In the genomic region with DNA sequence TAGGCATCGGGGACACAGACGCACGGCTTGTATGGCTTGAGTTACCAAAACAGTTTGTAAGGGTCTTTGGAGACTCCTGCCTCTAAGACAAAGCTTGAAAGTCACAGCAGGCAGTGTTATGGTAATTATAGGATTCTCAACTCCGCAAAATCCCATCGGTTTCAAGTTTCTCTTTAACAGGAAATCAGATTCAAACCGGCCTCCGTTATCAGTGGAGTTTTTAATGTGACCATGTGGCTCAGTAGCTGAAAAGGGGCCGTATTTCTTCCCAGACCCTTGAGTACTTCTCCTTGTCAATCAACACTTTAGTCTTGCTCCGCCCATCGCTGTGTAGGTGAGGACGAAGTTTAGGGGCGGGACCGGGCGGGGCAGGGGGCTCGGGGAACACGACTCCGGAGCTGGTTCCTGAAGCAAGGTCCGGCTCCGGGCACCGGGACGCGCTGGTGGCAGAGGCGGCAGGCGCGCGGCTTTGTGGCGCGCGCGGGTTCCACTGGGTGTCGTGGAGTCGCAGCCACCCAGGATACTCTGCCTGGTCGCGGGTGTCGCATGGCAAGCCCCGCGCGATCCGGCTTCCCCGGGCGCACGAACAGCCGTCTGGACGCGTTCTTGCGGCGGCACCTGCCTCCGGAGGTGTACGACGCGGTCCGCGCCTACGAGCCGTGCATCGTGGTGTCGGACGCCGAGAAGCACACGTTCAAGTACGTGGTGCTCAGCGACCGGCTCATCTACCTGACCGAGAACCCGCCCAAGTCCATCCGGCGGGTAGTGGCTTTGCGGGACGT, we compare ENCODE assay signal across 8 mouse cellular contexts. TPM values are rescaled to one million over a fixed set of nuclear protein-coding genes. Genes with fewer than 3 reads are reported as not detected.
DNase-seq lines count a peak whose midpoint lies in the region; ATAC-seq lines count a peak whose summit lies in the region.

A gene (plus strand): TSS at position 317 of the 782 bp plus-strand sequence.

- WGBS in heart, embryonic 11.5 days (ENCODE audit: insufficient replicate concordance) = under 1% methylated on average over 69 of the region's 69 CpGs
- under 1% methylated on average over 69 of the region's 69 CpGs for WGBS in embryonic facial prominence, embryonic 15.5 days
- under 1% methylated on average over 69 of the region's 69 CpGs for WGBS in intestine, embryonic 14.5 days
- WGBS in lung, embryonic 16.5 days = under 1% methylated on average over 69 of the region's 69 CpGs

- peak within 1 kb of the TSS; percentile 58 for H3K4me3 ChIP-seq in heart, embryonic 11.5 days (ENCODE audit: low read depth, low read length)
- H3K4me3 ChIP-seq in embryonic facial prominence, embryonic 15.5 days (replicated peaks) = peak within 1 kb of the TSS; percentile 54
- peak within 1 kb of the TSS; percentile 53 for H3K4me3 ChIP-seq in intestine, embryonic 14.5 days (ENCODE audit: low read depth, low read length)
- H3K4me3 ChIP-seq in lung, embryonic 16.5 days (ENCODE audit: low read length) = peak within 1 kb of the TSS; percentile 62

- H3K27ac ChIP-seq in heart, embryonic 11.5 days (ENCODE audit: low read depth, low read length) = no peak within 1 kb of the TSS
- no peak within 1 kb of the TSS for H3K27ac ChIP-seq in embryonic facial prominence, embryonic 15.5 days (replicated peaks)
- H3K27ac ChIP-seq in intestine, embryonic 14.5 days (ENCODE audit: low read depth) = no peak within 1 kb of the TSS
- H3K27ac ChIP-seq in lung, embryonic 16.5 days (ENCODE audit: low read length) = no peak within 1 kb of the TSS

- 0 out of 2 replicates have a peak, but pooled peaks cover 2% of the 10 kb centered on the region for H3K4me1 ChIP-seq in heart, embryonic 11.5 days (ENCODE audit: control insufficient read depth, insufficient read depth, low read length)
- H3K4me1 ChIP-seq in embryonic facial prominence, embryonic 15.5 days = peaks cover 20% of the 10 kb centered on the region
- no peaks in the 10 kb centered on the region; the same call in 1 of the 2 replicates for H3K4me1 ChIP-seq in intestine, embryonic 14.5 days (replicated peaks; ENCODE audit: control insufficient read depth, insufficient read depth, low read length)
- peaks cover 11% of the 10 kb centered on the region; the same call in 1 of the 2 replicates for H3K4me1 ChIP-seq in lung, embryonic 16.5 days (replicated peaks; ENCODE audit: control insufficient read depth, insufficient read depth, low read length)

- no peaks in the 10 kb centered on the region for H3K9me3 ChIP-seq in heart, embryonic 11.5 days (replicated peaks; ENCODE audit: control insufficient read depth, low read length)
- no peaks in the 10 kb centered on the region for H3K9me3 ChIP-seq in embryonic facial prominence, embryonic 15.5 days (replicated peaks)
- H3K9me3 ChIP-seq in intestine, embryonic 14.5 days (ENCODE audit: control insufficient read depth, low read length) = no peaks in the 10 kb centered on the region
- no peaks in the 10 kb centered on the region for H3K9me3 ChIP-seq in lung, embryonic 16.5 days (ENCODE audit: control insufficient read depth, low read length)

- peak within 1 kb of the TSS; percentile 97 for H3K4me2 ChIP-seq in heart, embryonic 11.5 days
- peak within 1 kb of the TSS; percentile 100 for H3K4me2 ChIP-seq in embryonic facial prominence, embryonic 15.5 days (replicated peaks)
- H3K4me2 ChIP-seq in intestine, embryonic 14.5 days (ENCODE audit: low read length) = peak within 1 kb of the TSS; percentile 98
- peak within 1 kb of the TSS; percentile 98 for H3K4me2 ChIP-seq in lung, embryonic 16.5 days (ENCODE audit: low read depth, low read length)

- ATAC-seq in heart, embryonic 11.5 days (replicated peaks; ENCODE audit: insufficient number of reproducible peaks, low FRiP score, low TSS enrichment) = peak; percentile 22; the same call in 1 of the 2 replicates
- peak; percentile 55 for ATAC-seq in embryonic facial prominence, embryonic 15.5 days (ENCODE audit: insufficient number of reproducible peaks, low FRiP score, low TSS enrichment, low read depth)
- ATAC-seq in intestine, embryonic 14.5 days (replicated peaks; ENCODE audit: low FRiP score, low TSS enrichment, low read depth) = peak; percentile 73
- ATAC-seq in lung, embryonic 16.5 days (ENCODE audit: low read depth) = peak; percentile 71

- H3K9ac ChIP-seq in heart, embryonic 11.5 days (ENCODE audit: low read depth, low read length) = peak within 1 kb of the TSS; percentile 52; the same call in 1 of the 2 replicates
- peak within 1 kb of the TSS; percentile 35; the same call in 1 of the 2 replicates for H3K9ac ChIP-seq in embryonic facial prominence, embryonic 15.5 days
- H3K9ac ChIP-seq in intestine, embryonic 14.5 days (ENCODE audit: low read length) = peak within 1 kb of the TSS; percentile 35
- peak within 1 kb of the TSS; percentile 63 for H3K9ac ChIP-seq in lung, embryonic 16.5 days (ENCODE audit: low read length)

- DNase-seq in heart, adult 9 months (ENCODE audit: low spot score in 2 of 2) = no peak
- DNase-seq in T-cell, adult 2 months (ENCODE audit: low spot score) = peak; percentile 30
- DNase-seq in intestine, embryonic 14.5 days (ENCODE audit: low spot score) = peak; percentile 73
- peak; percentile 53 for DNase-seq in retina, postnatal 1 day
- no peak for DNase-seq in frontal cortex, postnatal 14 days (ENCODE audit: low spot score in 2 of 2)

- peaks cover 22% of the 10 kb centered on the region; the same call in 1 of the 2 replicates for H3K27me3 ChIP-seq in heart, embryonic 11.5 days (ENCODE audit: control insufficient read depth, insufficient read depth, low read length)
- H3K27me3 ChIP-seq in embryonic facial prominence, embryonic 15.5 days = peaks cover 28% of the 10 kb centered on the region
- peaks cover 35% of the 10 kb centered on the region for H3K27me3 ChIP-seq in intestine, embryonic 14.5 days (replicated peaks; ENCODE audit: control insufficient read depth, insufficient read depth, low read length)
- H3K27me3 ChIP-seq in lung, embryonic 16.5 days (ENCODE audit: control insufficient read depth, insufficient read depth, low read depth, low read length) = peaks cover 27% of the 10 kb centered on the region

- H3K36me3 ChIP-seq in heart, embryonic 11.5 days (ENCODE audit: control insufficient read depth, insufficient read depth, low read length) = no peaks in the 10 kb centered on the region
- no peaks in the 10 kb centered on the region for H3K36me3 ChIP-seq in embryonic facial prominence, embryonic 15.5 days
- no peaks in the 10 kb centered on the region for H3K36me3 ChIP-seq in intestine, embryonic 14.5 days (ENCODE audit: control insufficient read depth, insufficient read depth, low read length)
- no peaks in the 10 kb centered on the region for H3K36me3 ChIP-seq in lung, embryonic 16.5 days (ENCODE audit: control insufficient read depth, insufficient read depth, low read length)

RNA-seq across cellular contexts. Expression of the gene that starts here (rescaled TPM):
- polyA plus RNA-seq in heart, embryonic 11.5 days (2014; fragmentation: Nextera tagmentation; extraction: Ambion mirVana) = not detected in 2 replicates
- 2.5 and 2.6 TPM in 2 replicates for polyA plus RNA-seq in embryonic facial prominence, embryonic 15.5 days (2015; fragmentation: Nextera tagmentation; extraction: Ambion mirVana)
- polyA plus RNA-seq in intestine, embryonic 14.5 days (2014; fragmentation: Nextera tagmentation; extraction: Ambion mirVana) = 0.27 and 0.68 TPM in 2 replicates
- polyA plus RNA-seq in lung, embryonic 16.5 days (2015; fragmentation: Nextera tagmentation; extraction: Ambion mirVana) = 0.30 and 0.38 TPM in 2 replicates

Comparison
In these comparisons a context has a peak if more than half of its experiments do, and no peak if none do; other contexts are left out.
1. Peak in ATAC-seq, H3K4me3 ChIP-seq, H3K9ac ChIP-seq and H3K4me2 ChIP-seq in heart, embryonic 11.5 days; RNA of the gene not detected or under 1 TPM.
2. Peak in DNase-seq, ATAC-seq, H3K4me3 ChIP-seq, H3K9ac ChIP-seq and H3K4me2 ChIP-seq in intestine, embryonic 14.5 days; RNA of the gene not detected or under 1 TPM.
3. Peak in ATAC-seq, H3K4me3 ChIP-seq, H3K9ac ChIP-seq and H3K4me2 ChIP-seq in lung, embryonic 16.5 days; RNA of the gene not detected or under 1 TPM.
4. ATAC-seq: peak in every context shown above with its lines; median percentile 73 in intestine, embryonic 14.5 days; 71 in lung, embryonic 16.5 days; 55 in embryonic facial prominence, embryonic 15.5 days; 22 in heart, embryonic 11.5 days.
5. DNase-seq: peak in T-cell, adult 2 months (single experiment) and retina, postnatal 1 day (single experiment); none in heart, adult 9 months (0 of 2) and frontal cortex, postnatal 14 days (0 of 2).
6. Peak in every context shown above with its lines, with median percentiles within 50 percentile points of each other: H3K4me2 ChIP-seq, H3K4me3 ChIP-seq and H3K9ac ChIP-seq.